Mouse (Mus musculus): ENCODE data around the gene Slc39a7. TPM values are rescaled to one million over a fixed set of nuclear protein-coding genes. Genes with fewer than 3 reads are reported as not detected.

Slc39a7 gene
- 90.5 and 96.5 TPM in 2 replicates for polyA plus RNA-seq (2015; fragmentation: Nextera tagmentation; extraction: Ambion mirVana)

GRCm38 (mm10) chr17:34031465-34032173 lies at the start of gene Slc39a7, which contains the start of gene Rxrb:
Gene Slc39a7, minus strand, starts transcription at chr17:34031682.
Gene Rxrb, plus strand, starts transcription at chr17:34031812.
- peak; percentile 99 for DNase-seq (ENCODE audit: low spot score)

- peak; percentile 65 for DNase-seq (ENCODE audit: low spot score)
Observed at GRCm38 (mm10) chr17:34079621-34080020, 48.1 kb upstream of the Slc39a7 start.

- DNase-seq (ENCODE audit: low spot score), result no peak
Observed at GRCm38 (mm10) chr17:34079002-34079401, 47.5 kb upstream of the Slc39a7 start.

GRCm38 (mm10) chr17:34078148-34078547 lies 46.7 kb upstream of the Slc39a7 start:
- no peak for DNase-seq (ENCODE audit: low spot score)

- DNase-seq (ENCODE audit: low spot score), result peak; percentile 83
Observed at GRCm38 (mm10) chr17:34077549-34077948, 46.1 kb upstream of the Slc39a7 start.

GRCm38 (mm10) chr17:34075271-34075670 lies 43.8 kb upstream of the Slc39a7 start:
- peak; percentile 78 for DNase-seq (ENCODE audit: low spot score)

GRCm38 (mm10) chr17:34072091-34072490 lies 40.6 kb upstream of the Slc39a7 start:
- DNase-seq (ENCODE audit: low spot score), result no peak

- DNase-seq (ENCODE audit: low spot score), result no peak
Observed at GRCm38 (mm10) chr17:34068864-34069263, 37.4 kb upstream of the Slc39a7 start.

- DNase-seq (ENCODE audit: low spot score), result no peak
Observed at GRCm38 (mm10) chr17:34057224-34057623, 25.7 kb upstream of the Slc39a7 start.

- no peak for DNase-seq (ENCODE audit: low spot score)
Observed at GRCm38 (mm10) chr17:34047404-34048050, 16.0 kb upstream of the Slc39a7 start.

- no peak for DNase-seq (ENCODE audit: low spot score)
Observed at GRCm38 (mm10) chr17:34045941-34046340, 14.5 kb upstream of the Slc39a7 start.

GRCm38 (mm10) chr17:34039562-34040450 lies 8.3 kb upstream of the Slc39a7 start:
- DNase-seq (ENCODE audit: low spot score), result no peak

- DNase-seq (ENCODE audit: low spot score), result no peak
Observed at GRCm38 (mm10) chr17:34038878-34039561, 7.5 kb upstream of the Slc39a7 start, which contains the start of gene Col11a2. Gene Col11a2, plus strand, starts transcription at chr17:34039437.

- no peak for DNase-seq (ENCODE audit: low spot score)
Observed at GRCm38 (mm10) chr17:34038440-34038839, 7.0 kb upstream of the Slc39a7 start.

GRCm38 (mm10) chr17:34037241-34037640 lies 5.8 kb upstream of the Slc39a7 start:
- DNase-seq (ENCODE audit: low spot score), result no peak

- DNase-seq (ENCODE audit: low spot score), result no peak
Observed at GRCm38 (mm10) chr17:34036647-34037046, 5.2 kb upstream of the Slc39a7 start.

- no peak for DNase-seq (ENCODE audit: low spot score)
Observed at GRCm38 (mm10) chr17:34035517-34035916, 4.0 kb upstream of the Slc39a7 start.

GRCm38 (mm10) chr17:34034064-34034463 lies 2.6 kb upstream of the Slc39a7 start:
- peak; percentile 77 for DNase-seq (ENCODE audit: low spot score)

- DNase-seq (ENCODE audit: low spot score), result no peak
Observed at GRCm38 (mm10) chr17:34033441-34033840, 2.0 kb upstream of the Slc39a7 start.

- DNase-seq (ENCODE audit: low spot score), result no peak
Observed at GRCm38 (mm10) chr17:34032806-34033205, 1.3 kb upstream of the Slc39a7 start.

- DNase-seq (ENCODE audit: low spot score), result peak; percentile 80
Observed at GRCm38 (mm10) chr17:34032174-34032632, 721 bp upstream of the Slc39a7 start.
